Mouse (Mus musculus) bone marrow macrophage, adult 2 months (primary cell): ENCODE measurements around the gene Ibtk.

Experiments used
- CTCF ChIP-seq: IDR thresholded peaks from 2 replicates; pipeline ENCODE4 v1.5.1; 2012; ENCODE audit warnings: low read depth, mild to moderate bottlenecking, low read length, moderate library complexity
- POLR2A ChIP-seq: IDR thresholded peaks from 2 replicates; pipeline ENCODE4 v1.6.1; 2012; ENCODE audit warnings: mild to moderate bottlenecking, low read depth, low read length, borderline replicate concordance

- TF ChIP-seq CTCF (no peak), POLR2A (no peak)
Observed at GRCm38 (mm10) chr9:85663810-85664209, 85.3 kb downstream of the Ibtk start.
